Mouse (Mus musculus) midbrain, postnatal 0 days (tissue): ENCODE results near the gene Dppa3. TPM values are rescaled to one million over a fixed set of nuclear protein-coding genes. Genes with fewer than 3 reads are reported as not detected.
A peak's percentile ranks its signal among the peaks of the same experiment; 100 is the strongest.

Source experiments
- ATAC-seq: fragments of 200-750 bp; cut with Nextera tagmentation; 2 replicates; pipeline ENCODE4 v1.8.0; 2017; ENCODE audit warnings: moderate number of reproducible peaks, mild to moderate bottlenecking, moderate TSS enrichment, moderate library complexity; ENCODE audit not compliant: low FRiP score
- DNase-seq: peaks from one replicate; pipeline ENCODE4 v3.0.0-alpha.2; 2015; ENCODE audit warnings: low spot score
- H3K27ac ChIP-seq: fragments of 300-500 bp; sonication (generic); 2 replicates; pipeline ENCODE4 v1.5.1; 2014; ENCODE audit warnings: low read depth, mild to moderate bottlenecking, low read length, mixed read lengths
- H3K27me3 ChIP-seq: fragments of 300-500 bp; sonication (generic); 2 replicates; pipeline ENCODE4 v1.6.1; 2014; ENCODE audit warnings: low read length, control low read depth, mixed read lengths; ENCODE audit not compliant: insufficient read depth
- H3K36me3 ChIP-seq: fragments of 300-500 bp; sonication (generic); 2 replicates; pipeline ENCODE4 v1.6.1; 2014; ENCODE audit warnings: low read length, control low read depth, mixed read lengths; ENCODE audit not compliant: insufficient read depth
- H3K4me1 ChIP-seq: fragments of 300-500 bp; sonication (generic); 2 replicates; pipeline ENCODE4 v1.6.1; 2014; ENCODE audit warnings: mild to moderate bottlenecking, control low read depth, antibody characterized with exemption, low read length, mixed read lengths; ENCODE audit not compliant: insufficient read depth
- H3K4me2 ChIP-seq: fragments of 300-500 bp; sonication (generic); 2 replicates; pipeline ENCODE4 v1.6.1; 2014; ENCODE audit warnings: low read depth, mild to moderate bottlenecking, low read length, mixed read lengths; ENCODE audit not compliant: poor library complexity, severe bottlenecking
- H3K4me3 ChIP-seq: fragments of 300-500 bp; sonication (generic); 2 replicates; pipeline ENCODE4 v1.5.1; 2014; ENCODE audit warnings: low read depth, mild to moderate bottlenecking, low read length, moderate library complexity
- H3K9ac ChIP-seq: fragments of 300-500 bp; sonication (generic); replicated peaks from 2 replicates; pipeline ENCODE4 v1.6.1; 2014; ENCODE audit warnings: mild to moderate bottlenecking, low read length, moderate library complexity, mixed read lengths; ENCODE audit not compliant: poor library complexity, severe bottlenecking
- H3K9me3 ChIP-seq: fragments of 300-500 bp; sonication (generic); 2 replicates; pipeline ENCODE4 v1.6.1; 2016; ENCODE audit warnings: low read length, control low read depth
- CTCF ChIP-seq: IDR thresholded peaks from 2 replicates; pipeline ENCODE4 v1.5.1; 2016; ENCODE audit warnings: antibody characterized with exemption, mild to moderate bottlenecking
- WGBS: fragments of 180-500 bp; shearing (Covaris S2); extraction: QIAGEN DNeasy Blood & Tissue Kit; methylation state at CpG from one replicate; pipeline ENCODE4 v1.1.7; 2014; 5-methylcytosine and 5-hydroxymethylcytosine counted together
- polyA plus RNA-seq: library from polyadenylated mRNA; unstranded; fragments of >200 nt; fragmentation: Nextera tagmentation; extraction: Ambion mirVana; gene quantifications from 2 replicates; pipeline ENCODE4 v1.2.1, GENCODE M21; 2015
- total RNA-seq: library from RNA; depleted of rRNA; stranded (reverse); fragments of >200 nt; gene quantifications from 2 replicates; pipeline ENCODE4 v1.2.3, GENCODE M21; 2014

The Dppa3 gene
- total and polyA plus RNA-seq, 2 experiments from 2014 or later: not detected

- Histone ChIP-seq H3K4me2 (no peak overlapping the region), H3K36me3 (no peaks in the 10 kb centered on the region), H3K27ac (no peak overlapping the region), H3K9me3 (no peaks in the 10 kb centered on the region), H3K27me3 (no peaks in the 10 kb centered on the region), H3K9ac (no peak overlapping the region), H3K4me3 (no peak overlapping the region), H3K4me1 (0 out of 2 replicates have a peak, but pooled peaks cover 2% of the 10 kb centered on the region)
- WGBS: 68% methylated on average over 7 of the region's 7 CpGs
- DNase-seq (peak; percentile 36), ATAC-seq (no peak)
- TF ChIP-seq CTCF: no peak
Observed at GRCm38 (mm10) chr6:122665866-122666265, 39.7 kb downstream of the Dppa3 start.

GRCm38 (mm10) chr6:122667715-122668114 is 41.5 kb downstream of the Dppa3 start:
- H3K4me1 ChIP-seq: 0 out of 2 replicates have a peak, but pooled peaks cover 2% of the 10 kb centered on the region
- no peaks in the 10 kb centered on the region for H3K9me3 ChIP-seq
- no peak for DNase-seq
- H3K4me2 ChIP-seq: no peak overlapping the region
- 64% methylated on average over 5 of the region's 5 CpGs for WGBS
- H3K9ac ChIP-seq: no peak overlapping the region
- no peak overlapping the region for H3K27ac ChIP-seq
- H3K4me3 ChIP-seq: no peak overlapping the region
- no peaks in the 10 kb centered on the region for H3K36me3 ChIP-seq
- ATAC-seq: no peak
- no peaks in the 10 kb centered on the region for H3K27me3 ChIP-seq
- no peak for TF ChIP-seq CTCF

- no peak overlapping the region for H3K4me3 ChIP-seq
- WGBS: 88% methylated on average over 5 of the region's 5 CpGs
- no peak overlapping the region for H3K4me2 ChIP-seq
- TF ChIP-seq CTCF: no peak
- DNase-seq (no peak), ATAC-seq (no peak)
- no peaks in the 10 kb centered on the region for H3K36me3 ChIP-seq
- H3K27ac ChIP-seq: no peak overlapping the region
- H3K27me3 ChIP-seq: no peaks in the 10 kb centered on the region
- H3K9ac ChIP-seq: no peak overlapping the region
- H3K4me1 ChIP-seq: 0 out of 2 replicates have a peak, but pooled peaks cover 2% of the 10 kb centered on the region
- H3K9me3 ChIP-seq: no peaks in the 10 kb centered on the region
Observed at GRCm38 (mm10) chr6:122668823-122669222, 42.6 kb downstream of the Dppa3 start.

GRCm38 (mm10) chr6:122669406-122670200 is 43.4 kb downstream of the Dppa3 start:
- H3K9ac ChIP-seq: peak overlapping the region; percentile 51
- peak overlapping the region; percentile 47; the same call in 1 of the 2 replicates for H3K27ac ChIP-seq
- no peaks in the 10 kb centered on the region for H3K9me3 ChIP-seq
- H3K36me3 ChIP-seq: no peaks in the 10 kb centered on the region
- TF ChIP-seq CTCF: peak; percentile 100
- DNase-seq (peak; percentile 97), ATAC-seq (peak; percentile 92)
- H3K4me3 ChIP-seq: peak overlapping the region; percentile 39
- H3K4me1 ChIP-seq: 0 out of 2 replicates have a peak, but pooled peaks cover 2% of the 10 kb centered on the region
- H3K4me2 ChIP-seq: peak overlapping the region; percentile 51
- 7% methylated on average over 19 of the region's 19 CpGs for WGBS
- no peaks in the 10 kb centered on the region for H3K27me3 ChIP-seq

GRCm38 (mm10) chr6:122670201-122670551 is 44.0 kb downstream of the Dppa3 start:
- 0 out of 2 replicates have a peak, but pooled peaks cover 2% of the 10 kb centered on the region for H3K4me1 ChIP-seq
- peak overlapping the region; percentile 51 for H3K4me2 ChIP-seq
- peak; percentile 35 for DNase-seq
- peak; percentile 17; the same call in 1 of the 2 replicates for ATAC-seq
- TF ChIP-seq CTCF: no peak
- H3K9me3 ChIP-seq: no peaks in the 10 kb centered on the region
- WGBS: 18% methylated on average over 10 of the region's 10 CpGs
- peak overlapping the region; percentile 47 for H3K27ac ChIP-seq
- H3K36me3 ChIP-seq: no peaks in the 10 kb centered on the region
- H3K4me3 ChIP-seq: peak overlapping the region; percentile 39
- no peaks in the 10 kb centered on the region for H3K27me3 ChIP-seq
- H3K9ac ChIP-seq: peak overlapping the region; percentile 51; the same call in 1 of the 2 replicates

GRCm38 (mm10) chr6:122670841-122671240 is 44.6 kb downstream of the Dppa3 start:
- Histone ChIP-seq H3K27ac (no peak overlapping the region), H3K4me1 (0 out of 2 replicates have a peak, but pooled peaks cover 2% of the 10 kb centered on the region), H3K9me3 (no peaks in the 10 kb centered on the region), H3K27me3 (no peaks in the 10 kb centered on the region), H3K4me3 (no peak overlapping the region), H3K9ac (no peak overlapping the region), H3K4me2 (no peak overlapping the region), H3K36me3 (no peaks in the 10 kb centered on the region)
- ATAC-seq: no peak
- DNase-seq: no peak
- TF ChIP-seq CTCF: no peak
- 94% methylated on average over 4 of the region's 4 CpGs for WGBS
